Mouse (Mus musculus) fat pad, adult 2 months (tissue): Measurements from ENCODE around the gene Tmem170b.

Experiments used
- DNase-seq: peaks from one replicate; pipeline ENCODE4 v3.0.0-alpha.2; 2011; ENCODE audit warnings: low read depth, low spot score; ENCODE audit errors: extremely low read depth

Gene Tmem170b

DNA sequence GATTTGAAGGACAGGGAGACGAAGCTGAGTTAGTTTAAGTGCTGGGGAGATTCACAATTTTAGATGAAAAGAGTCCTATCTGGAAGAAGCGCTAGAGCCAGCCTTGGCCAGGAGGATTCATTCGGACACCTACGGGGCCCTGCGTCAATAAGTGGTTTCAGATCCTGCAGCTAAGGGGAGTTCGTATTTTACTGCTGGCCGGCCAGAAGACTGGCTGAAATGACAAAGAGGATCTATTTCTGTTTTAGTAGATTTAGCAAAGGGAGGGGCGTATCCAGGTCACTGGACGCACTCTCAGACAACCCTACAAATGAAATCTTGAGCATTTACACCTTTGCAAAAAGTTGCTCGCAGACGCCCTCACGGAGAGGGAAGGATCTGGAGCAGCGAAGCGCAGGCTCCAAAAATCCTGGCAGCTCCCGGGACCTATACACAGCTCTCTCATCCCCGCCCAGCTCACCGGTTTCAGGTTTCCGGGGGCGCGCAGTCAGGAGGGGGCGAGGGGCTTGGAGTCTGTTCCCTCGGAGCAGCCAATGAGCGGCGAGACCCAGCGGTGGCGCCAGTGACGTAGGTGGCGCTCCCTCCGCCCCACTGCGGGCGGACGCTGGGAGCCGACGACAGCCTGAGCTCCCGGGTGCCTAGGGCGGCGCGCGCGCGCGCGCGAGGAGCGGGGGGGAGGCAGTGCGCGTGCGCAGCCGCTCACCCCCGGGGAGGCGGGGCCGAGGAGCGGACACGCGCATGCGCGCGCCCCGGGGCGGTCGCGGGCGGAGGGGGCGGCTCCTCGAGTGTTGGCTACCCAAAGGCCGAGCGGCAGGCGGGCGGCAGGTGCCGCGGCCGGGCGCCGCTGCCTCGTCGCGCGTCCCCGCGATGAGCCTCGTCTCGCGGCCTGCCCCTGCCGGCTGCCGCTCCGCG lies at the start of gene Tmem170b:
Gene Tmem170b, plus strand, starts transcription at position 809 of the 912 bp plus-strand sequence.
- peak; percentile 52 for DNase-seq

DNA sequence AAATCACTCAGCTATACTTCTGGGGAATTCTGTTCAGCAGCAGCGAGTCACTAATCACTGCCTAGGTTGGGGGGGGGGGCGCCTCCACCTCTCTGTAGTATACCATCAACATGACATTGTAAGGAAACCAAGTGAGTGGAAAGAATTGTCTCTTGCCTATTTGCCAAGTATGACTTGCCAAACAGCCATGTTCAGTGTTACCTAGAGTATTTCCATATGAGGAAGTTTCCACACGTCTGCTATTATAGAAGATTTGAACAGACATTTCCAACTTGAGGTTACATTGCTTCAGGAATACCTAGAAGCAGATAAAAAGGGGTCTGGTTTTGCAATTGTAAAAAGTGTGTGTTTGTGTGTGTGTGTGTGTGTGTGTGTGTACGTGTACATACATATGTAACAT lies 44.7 kb upstream of the Tmem170b start:
- no peak for DNase-seq

DNA sequence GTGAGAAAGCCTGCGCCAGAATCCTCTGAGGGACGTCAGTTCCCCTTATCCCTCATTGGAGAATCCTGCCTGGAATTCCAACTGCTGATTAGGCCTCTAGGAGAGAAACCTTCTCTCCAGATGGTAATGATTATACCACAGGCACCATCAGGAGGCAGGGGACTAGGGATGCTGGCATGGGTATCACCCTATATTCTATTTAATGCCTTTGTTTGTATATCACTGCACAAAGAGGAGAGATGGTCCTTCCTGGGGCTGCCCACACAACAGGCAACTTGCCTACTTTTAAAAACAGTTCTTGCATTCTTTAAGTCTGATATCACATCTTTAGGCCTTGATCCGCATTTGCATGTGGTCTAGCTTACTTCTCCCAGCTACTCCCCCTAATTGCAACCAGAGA lies 37.3 kb upstream of the Tmem170b start:
- no peak for DNase-seq

DNA sequence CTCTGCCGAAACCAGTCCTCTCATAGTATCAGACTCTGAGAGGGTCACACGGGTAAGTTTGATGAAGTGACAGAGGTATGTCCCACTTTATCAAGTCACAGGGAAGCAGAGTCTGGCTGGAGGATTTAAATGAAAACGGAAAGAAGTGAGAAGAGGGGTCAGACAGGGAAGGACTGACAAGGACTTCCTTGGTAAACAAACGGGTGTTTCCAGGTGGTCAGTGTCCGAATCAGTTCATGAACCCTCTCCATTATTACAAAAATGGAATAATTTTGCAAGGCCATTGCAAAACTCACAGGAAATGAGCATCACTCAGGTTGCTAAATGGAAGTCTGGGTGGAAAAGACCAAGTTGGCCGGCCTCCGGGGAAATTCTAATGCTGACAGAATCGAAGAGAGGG lies 36.8 kb upstream of the Tmem170b start:
- no peak for DNase-seq

DNA sequence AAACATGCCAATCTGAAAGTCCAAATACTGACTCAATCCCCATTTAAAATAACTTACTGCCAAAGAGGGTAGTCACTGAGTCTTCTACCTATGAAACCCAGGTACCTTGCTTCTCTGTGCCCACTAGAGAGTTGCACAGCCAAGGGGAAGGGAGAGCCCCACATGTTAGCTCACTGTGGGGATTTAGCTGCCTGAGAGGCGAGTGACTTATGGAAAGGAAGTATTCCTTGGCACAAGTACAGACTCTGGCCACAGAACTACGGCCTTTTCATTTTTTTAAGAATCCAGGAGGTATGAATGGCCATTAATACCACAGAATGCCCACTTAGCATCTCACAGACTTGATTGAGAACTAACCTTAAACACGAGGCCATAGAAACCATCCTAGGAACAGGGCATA lies 35.9 kb upstream of the Tmem170b start:
- DNase-seq = no peak

DNA sequence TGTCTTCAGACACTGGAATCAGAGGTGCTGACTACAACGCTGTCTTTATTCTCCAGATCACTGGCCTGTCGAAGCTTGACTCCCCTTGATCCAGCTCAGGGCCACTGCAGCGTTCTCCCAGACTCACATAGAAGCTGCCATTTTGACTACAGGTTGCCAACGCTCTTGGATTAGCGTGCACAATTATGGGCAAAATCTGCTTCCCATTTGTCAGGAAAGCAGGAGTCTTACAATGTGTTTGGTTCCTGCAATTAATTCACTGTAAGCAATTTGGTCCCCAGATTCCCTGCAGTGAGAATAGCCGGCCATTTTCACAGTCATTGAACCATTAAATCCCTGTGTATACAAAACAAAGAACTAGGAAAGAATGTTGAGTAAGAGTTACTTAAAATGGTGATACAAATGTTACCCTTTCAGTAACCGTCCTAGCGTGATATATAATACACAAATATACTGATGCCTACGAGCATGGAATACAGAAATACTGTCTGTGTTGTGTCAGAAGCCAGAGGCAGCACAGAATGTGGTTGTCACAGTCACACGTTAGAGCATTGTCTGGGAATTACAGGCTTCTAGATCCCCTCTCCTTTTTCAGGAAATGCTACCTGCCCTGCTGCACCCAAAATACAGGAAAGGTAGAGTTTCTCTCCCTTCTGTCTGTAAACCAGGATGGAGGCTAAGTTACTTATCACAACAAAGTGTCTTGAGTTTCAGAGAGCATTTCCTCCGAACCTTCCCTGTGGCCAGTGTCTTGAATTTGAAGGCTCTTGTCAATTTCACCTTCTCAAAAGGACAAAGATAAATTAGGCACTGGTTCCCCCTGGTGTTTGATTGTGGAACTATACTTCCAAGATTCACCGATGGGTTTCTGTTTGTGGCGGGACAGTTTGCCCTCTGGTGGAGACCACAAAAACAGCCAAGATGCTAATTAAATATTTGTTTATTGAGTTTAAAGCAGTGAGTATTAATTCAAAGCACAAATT lies 34.0 kb upstream of the Tmem170b start:
- no peak for DNase-seq

DNA sequence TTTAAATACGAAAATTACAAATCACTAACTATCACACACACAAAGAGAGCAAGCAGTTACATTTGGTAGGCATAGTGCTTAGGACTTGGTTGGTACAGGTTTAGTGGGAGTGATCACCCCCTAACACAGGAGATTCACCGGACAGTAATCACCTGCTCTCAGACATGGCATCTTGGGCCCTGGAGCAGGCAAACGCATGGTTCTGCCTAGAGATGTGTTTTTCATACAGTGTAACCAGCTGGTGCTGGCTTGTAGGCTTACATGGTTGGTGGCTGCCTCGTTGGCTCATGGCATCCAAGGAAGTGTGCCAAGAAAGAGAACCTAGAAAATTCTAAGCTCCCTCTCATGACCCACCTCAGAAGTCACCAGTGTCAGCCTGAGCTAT lies 33.4 kb upstream of the Tmem170b start:
- no peak for DNase-seq

DNA sequence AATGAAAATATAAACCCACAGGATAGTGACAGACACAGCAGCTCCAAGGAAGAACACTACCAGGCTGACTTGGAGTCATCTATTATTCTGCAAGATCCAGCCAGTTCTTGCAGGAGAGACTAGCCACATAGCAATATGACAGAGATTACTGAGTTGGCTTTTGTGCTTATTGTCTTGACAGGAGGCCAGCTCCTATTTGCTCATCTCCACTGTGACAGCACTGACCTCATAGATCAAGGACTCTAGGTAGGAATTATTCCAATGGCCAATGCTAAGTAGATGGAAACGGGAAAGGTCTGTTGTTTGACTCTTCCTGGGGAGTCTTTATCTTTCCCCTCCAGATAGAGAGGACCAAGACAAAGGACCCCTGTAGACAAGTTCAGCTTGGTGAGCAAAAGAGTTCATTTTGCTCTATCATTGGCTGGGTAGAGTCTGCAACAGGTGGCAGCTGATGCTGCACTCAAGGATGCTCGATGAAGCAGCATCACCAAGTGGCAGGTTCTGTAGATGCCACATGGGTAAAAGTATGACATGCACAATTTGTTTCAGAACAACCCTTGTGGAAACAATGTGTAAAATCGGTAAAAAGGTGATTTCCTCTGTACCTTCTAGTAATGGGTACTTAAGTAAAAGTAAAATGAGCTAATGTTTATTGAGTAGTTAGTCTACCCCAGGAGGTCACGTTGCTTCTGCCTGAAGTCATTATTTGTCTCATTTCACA lies 32.4 kb upstream of the Tmem170b start:
- DNase-seq = no peak

DNA sequence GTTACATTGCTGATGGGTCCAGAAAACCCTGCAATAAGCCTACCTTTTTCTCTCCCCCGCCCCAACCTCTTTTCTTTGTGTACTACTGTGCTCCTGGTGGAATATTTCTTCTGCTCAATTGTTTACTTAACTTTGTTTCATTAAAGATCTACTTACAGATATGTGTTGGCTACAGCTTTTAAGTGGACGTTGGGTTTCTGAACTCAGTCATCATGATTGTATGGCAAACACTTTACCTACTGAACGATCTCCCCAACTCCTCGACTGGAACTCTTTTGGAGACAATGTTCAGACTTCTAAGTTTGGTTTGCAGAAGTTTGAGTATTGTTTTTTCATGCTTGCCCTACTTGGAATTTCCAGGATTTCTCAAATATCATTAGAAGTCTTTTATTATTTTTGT lies 24.6 kb upstream of the Tmem170b start:
- no peak for DNase-seq

DNA sequence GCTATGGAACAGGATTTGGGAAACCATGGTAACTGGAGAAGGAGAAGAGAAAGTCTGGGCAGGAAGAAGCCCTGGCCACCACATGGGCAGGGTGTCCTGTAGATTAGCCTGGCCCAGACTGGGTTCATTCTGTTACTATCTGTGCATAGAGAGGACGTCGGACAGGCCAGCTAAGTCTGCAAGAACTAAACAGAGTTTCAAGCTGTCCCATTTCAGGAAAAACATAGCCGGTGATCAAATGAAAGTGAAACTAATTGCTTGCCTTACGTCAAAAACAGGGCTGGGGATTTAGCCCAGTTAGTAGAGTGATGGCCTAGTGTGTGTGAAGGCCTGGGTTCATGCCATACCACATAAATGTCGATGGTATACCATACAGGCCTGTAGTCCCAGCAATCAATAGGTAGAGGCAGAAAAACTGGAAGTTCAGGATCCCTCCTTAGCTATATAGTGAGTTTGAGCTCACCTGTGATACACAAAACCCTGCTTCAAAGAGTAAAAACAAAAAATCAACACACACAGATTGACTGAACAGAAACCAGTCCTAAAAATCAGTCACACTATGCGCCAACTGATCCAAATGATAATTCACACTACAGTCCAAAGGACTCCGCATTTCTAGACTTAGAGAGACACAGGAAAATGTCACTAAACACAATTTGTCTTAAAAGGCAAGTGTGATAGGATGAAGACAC lies 21.9 kb upstream of the Tmem170b start:
- DNase-seq = no peak

DNA sequence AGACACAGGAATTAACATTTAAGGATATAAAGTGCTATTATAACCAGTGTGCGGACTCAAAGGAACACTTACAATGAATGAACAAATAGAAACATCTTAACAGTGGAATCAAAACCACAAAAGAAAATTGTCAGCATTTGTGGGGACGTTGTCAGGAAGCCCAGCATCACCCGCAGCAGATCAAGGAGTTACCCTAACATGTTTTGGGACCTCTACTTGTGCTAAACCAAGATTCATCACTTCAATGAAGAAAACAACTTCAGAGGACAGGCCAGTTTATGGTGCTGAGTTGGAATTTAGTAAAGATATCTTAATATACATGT lies 21.4 kb upstream of the Tmem170b start:
- DNase-seq = no peak

DNA sequence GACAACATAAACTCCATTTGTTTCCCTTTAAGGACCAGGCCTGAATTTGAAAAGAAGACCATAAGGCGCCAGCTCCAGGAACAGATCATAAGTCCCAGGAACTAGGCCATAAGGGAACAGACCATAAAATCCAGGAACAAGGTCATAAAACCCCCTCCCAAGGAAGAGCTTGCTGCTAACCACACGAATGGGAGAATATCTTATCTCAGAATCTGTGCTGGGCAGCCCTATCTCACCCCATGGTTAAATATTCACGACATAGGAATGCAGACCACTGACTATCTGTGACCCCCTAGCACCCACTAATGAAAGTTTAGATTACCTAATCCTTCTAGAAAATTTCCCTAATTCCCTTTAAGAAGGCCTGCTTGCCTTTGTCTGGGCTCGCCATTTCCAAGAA lies 20.8 kb upstream of the Tmem170b start:
- DNase-seq = no peak

DNA sequence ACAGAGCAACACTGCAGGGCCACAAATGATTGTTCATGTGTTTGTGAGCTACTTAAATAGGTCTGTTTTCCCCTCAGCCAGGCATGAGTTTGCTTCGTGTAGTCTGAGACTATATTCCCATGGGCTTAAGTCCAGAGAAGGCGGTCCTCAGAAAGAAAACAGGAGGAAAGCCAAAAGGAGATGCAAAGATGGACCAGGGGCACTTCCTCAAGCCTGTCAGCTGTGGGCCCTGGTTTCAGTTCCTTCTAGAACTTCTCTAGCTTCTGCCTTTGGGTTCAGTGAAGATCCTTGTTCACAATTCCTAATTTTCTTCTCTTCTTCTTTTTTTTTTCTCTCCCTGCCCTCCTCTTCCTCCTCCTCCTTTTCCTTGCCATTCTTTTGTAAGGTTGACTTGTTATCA lies 9.0 kb upstream of the Tmem170b start:
- no peak for DNase-seq

DNA sequence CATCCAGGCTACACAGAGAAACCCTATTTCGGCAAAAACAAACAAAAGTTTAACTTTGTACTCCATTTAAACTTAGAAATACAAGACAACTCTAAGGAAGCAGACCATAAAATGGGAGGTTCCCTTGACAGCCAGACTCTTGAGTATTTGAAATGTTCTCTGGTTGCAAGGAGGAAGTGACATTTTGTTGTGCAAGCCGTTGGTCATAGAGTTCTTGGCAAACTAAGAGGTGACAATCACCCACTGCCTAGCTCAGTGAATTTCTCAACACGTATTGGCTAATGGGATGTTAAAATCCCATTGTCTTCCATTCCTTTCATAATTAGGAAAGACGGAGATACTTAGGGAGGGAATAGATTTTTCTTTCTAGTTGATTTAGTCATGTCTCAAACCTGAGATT lies 5.7 kb upstream of the Tmem170b start:
- DNase-seq = peak; percentile 92

DNA sequence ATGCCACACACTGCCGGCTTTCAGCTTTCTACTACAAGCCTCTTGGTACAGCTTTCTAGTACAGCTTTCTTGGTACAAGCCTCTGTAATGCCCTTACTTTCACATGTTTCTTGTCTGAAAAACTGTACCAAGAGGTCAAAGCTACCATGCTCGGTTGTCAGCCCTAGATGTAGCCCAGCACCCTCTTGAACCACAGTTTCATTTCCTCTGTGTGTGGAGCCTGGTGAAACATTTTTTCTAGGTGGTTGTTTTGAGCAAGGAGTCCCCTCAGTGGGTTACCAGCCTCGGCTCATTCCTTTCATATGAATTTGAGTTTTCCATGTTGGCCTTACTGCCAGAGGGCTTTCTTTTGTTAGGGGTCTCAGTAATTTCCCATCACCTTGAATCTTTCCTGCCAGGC lies 4.7 kb upstream of the Tmem170b start:
- no peak for DNase-seq

DNA sequence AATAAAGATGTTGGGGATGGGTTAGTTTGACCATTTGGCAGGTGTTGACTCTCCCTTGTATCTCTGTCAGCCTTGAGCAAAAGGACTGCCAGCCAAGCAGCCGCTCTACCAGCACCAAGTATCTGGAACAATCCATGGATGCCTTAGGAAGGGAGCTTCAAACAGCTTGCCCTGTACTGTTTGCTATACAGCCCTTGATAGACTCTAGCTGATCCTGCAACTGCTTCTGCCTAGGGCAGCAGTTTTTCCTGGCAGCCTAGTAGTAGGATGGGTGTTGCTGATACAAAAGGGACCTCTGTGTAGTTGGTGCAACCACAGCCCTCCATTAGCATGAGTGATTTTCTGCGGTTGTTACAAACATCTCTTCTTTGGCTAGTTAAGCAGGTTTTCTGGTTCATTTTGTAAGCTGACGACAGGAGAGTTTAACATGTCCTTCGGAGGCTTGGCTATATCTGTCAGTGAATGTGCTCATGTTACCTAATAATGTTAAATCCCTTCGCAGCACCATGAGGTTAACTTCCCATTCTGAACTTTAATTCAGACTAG lies 1.7 kb upstream of the Tmem170b start:
- DNase-seq = peak; percentile 36

DNA sequence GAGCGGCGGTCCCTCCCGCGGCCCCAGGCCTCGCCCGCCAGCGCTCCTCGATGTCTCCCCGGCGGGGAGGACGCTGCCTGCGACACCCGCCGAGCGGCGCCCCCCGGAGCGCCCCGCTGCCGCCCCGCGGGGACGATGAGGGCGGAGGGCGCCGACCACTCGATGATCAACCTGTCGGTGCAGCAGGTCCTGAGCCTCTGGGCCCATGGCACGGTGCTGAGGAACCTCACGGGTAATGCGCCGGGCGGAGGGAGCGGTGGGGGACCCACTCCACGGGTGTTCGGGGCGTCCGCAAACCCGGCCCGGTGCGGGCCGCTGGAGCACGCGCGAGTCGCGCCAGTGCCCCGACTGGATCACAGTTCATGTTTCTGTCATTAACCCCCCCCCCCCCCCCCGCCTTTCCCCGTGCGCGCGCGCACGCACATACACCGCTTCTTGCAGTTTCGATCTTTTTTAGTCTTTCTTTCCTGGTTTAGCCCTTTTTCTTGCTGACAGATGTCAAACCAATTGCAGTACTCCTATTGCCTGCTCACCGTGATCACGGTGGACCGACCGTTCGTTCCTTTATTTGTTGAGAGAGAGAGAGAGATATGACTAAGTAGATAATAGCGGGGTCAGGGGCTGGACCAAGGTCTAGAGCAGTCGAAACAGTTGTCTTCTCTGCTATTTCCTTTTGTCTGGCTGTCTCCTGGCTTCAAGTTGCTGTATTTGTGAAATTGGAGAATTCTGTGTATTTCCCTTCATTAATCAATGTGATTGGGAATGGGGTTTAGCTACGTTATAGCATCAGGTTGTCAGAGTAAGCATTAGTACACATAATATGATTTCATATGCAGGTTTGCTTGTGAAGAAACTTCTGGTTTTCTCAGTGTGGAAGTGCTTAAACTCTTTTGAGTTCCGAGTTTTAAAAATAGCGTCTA lies 634 bp downstream of the Tmem170b start:
- DNase-seq = no peak

DNA sequence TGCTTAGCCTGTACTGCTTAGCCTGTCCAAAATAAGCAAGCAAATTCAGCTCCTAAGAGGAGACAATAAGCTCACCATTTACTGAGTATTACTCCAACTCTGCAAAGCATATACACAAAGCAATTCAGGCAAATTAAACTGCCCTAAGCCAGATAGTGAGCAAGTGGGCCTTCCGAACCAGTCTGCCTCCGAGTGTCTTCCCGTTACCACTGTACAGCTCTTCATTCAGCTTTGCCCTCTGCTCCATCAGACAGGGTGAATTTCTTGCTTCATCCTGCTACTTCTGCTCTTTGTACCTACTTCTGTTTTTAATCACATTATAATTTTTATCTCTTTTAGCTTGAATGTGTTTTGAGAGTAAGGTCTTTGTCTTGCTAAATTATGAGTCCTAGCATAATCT lies 1.9 kb downstream of the Tmem170b start:
- DNase-seq = no peak

DNA sequence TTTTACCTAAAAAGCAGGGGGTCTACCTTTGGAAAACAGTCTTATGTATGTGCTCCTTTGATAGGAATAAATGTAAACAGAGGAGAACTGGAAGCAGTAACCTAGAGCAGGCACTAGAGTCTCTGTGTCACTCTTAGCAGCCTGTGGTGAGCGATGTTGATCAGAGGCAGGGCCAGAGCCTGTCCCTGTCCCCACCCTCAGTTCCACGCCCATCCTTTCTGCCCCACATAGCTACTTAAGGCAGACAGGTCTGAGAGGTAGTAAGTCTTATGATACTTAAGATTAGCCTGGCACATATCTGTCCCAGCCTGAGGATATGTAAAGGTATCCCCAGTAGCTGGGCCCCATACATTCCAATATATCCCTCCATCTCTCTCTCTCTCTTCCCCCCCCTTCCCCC lies 2.9 kb downstream of the Tmem170b start:
- no peak for DNase-seq
